Mouse (Mus musculus) liver, embryonic 15.5 days (tissue): ENCODE results near the gene Mrpl42. TPM values are rescaled to one million over a fixed set of nuclear protein-coding genes. Genes with fewer than 3 reads are reported as not detected.

Experiments
- polyA plus RNA-seq: library from polyadenylated mRNA; unstranded; fragments of >200 nt; fragmentation: Nextera tagmentation; extraction: Ambion mirVana; gene quantifications from 2 replicates; pipeline ENCODE4 v1.2.1, GENCODE M21; 2015

Mrpl42 gene
- polyA plus RNA-seq, 1 experiment from 2014 or later = 157 TPM

Other genes with a start within 250 kb of the Mrpl42 start
- gene Cradd, start 177.8 kb downstream of the Mrpl42 start, polyA plus RNA-seq = 3.6 and 4.2 TPM in 2 replicates
- gene Socs2, start 84.8 kb downstream of the Mrpl42 start, polyA plus RNA-seq = 6.0 and 6.4 TPM in 2 replicates
- gene Ube2n, start 13.2 kb upstream of the Mrpl42 start, polyA plus RNA-seq = 124 and 132 TPM in 2 replicates
- 85.3 and 87.5 TPM in 2 replicates for gene Nudt4, start 62.2 kb upstream of the Mrpl42 start, polyA plus RNA-seq
- not detected in 2 replicates for gene Anapc15-ps, start 171.5 kb upstream of the Mrpl42 start, polyA plus RNA-seq